Mouse (Mus musculus) adrenal gland, adult 8-10 months (tissue): ENCODE measurements at regions not wholly inside any gene's neighbourhood (a gene's known extent, or its start where the extent isn't known, plus 50 kb on each side); places are given as distances from the start of the nearest gene placed in this dataset.

ENCODE experiments used
- DNase-seq: peaks from one replicate; pipeline ENCODE4 v3.0.0; 2022

DNA sequence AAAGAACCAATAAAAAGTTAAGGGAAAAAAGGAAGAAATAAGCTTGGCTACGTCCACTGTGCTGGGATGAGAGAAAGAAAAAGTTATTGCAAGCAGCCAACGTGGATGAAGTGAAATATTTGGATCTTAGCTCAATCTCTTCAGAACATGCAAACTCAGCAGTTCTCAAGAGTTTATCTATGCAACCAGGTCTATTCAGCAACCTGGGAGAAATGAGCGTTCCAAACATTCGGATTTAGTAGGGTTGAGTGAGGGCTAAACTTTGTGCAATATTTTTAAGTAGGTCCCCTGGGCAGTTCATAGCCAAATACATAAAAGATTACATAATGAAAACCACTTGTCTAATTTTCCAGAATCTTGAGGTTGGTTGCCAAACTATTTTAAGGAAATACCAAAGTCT, 129.0 kb upstream of the Tmem164 start:
- DNase-seq, result no peak

DNA sequence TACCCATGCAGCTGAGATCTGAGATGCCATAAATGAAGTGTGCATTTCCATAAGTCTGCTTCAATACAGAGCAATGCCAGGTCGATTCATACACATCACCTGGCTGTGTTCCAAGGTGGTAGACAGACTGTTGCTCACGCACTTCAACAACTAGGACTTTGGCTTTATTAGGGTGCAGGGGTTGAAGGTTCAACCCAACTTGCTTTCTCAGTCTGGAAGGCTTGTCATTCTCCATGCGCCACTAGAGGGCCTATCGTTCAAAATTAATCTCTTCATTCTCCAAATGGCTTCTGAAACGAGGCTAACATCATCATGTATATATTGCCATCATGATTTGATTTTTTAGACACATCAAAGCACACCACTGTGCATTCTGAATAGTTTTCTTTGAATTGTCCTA, 127.0 kb upstream of the Tmem164 start:
- no peak for DNase-seq

DNA sequence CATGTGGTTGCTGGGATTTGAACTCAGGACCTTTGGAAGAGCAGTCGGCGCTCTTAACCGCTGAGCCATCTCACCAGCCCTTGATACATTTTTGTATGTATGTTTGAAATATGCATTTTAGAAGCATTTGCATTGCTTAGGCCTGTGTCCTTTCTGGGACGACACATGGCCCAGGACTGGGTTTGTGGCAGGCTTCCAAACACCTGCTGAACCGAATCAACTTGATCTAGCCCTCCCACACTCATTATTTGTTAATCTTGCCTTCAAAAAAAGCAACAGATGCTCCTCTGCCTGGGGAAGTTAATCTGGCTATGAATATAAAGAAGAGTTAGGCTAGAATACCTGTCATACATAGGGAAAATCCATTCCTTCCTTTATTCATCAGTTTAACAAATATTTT, 123.7 kb upstream of the Tmem164 start:
- no peak for DNase-seq

DNA sequence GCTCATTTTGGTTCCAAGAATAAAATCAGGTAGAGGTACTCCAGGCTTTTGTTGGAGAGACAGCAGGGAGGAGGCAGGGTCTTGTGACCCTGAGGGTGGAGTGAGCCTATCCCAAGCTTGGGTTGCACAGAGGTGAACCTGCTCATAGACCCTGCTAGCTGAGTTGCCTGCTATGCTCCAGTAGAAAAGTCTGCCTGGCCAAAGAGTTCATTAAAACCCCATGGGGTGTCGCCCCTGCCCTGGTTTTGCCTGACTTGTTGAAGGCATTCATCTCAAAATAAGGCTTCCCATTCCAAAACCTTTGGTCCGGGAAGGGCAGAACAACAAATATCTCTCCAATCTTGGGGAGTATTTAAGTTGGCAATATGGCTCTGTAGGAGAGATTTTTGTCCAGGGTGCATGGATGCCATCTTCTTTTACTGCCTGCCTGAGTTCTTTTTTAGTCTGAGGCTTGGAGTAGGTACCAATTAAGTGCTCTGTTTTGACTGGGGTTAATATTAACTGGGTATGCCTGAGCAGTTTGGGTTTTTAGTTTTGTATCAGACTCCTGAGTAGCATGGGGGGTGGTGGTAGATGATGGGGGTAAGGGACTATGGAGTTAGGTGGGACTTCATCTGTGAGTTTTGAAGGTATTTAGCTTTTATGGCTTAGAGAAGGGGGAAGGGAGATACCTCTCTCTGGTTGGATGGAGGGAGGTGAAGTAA, 120.8 kb upstream of the Tmem164 start:
- no peak for DNase-seq

DNA sequence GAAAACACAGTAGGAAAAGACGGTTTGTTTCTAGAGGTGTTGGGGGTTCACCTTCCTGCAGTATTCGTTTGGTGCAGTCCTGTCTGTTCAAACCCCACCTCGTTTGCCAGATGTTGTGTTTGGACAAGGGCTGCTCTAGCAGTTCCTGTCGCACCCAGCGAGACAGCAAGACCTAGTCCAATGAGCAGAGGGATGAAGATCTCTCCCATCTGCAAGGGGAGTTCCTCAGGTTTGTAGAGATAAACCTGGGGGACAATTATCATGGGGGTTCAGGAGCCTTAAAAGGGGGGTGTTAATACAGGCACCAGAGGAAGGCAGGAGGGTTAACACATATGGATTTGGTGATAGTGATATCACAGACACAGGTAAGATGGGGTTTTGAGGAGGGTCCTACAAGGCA, 119.4 kb upstream of the Tmem164 start:
- no peak for DNase-seq

DNA sequence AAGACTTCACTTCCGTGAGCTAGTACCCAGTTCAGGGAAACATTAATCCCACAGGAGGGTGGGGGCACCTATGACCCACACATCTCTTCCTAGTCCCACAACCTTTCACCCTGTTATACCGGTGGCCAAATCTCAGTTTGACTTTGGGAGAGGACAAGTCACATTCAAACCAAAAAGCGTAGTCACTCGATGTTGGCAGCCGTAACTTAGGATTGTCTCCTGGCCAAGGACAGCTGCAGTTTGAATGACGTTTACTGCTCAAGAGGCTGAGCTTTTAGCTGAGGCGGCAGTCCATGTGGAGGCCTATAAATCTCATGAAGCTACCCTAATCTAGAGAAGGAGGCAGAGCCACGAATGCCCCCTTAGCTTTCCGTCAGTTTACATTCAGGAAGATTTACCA, 117.0 kb upstream of the Tmem164 start:
- peak; percentile 10 for DNase-seq

DNA sequence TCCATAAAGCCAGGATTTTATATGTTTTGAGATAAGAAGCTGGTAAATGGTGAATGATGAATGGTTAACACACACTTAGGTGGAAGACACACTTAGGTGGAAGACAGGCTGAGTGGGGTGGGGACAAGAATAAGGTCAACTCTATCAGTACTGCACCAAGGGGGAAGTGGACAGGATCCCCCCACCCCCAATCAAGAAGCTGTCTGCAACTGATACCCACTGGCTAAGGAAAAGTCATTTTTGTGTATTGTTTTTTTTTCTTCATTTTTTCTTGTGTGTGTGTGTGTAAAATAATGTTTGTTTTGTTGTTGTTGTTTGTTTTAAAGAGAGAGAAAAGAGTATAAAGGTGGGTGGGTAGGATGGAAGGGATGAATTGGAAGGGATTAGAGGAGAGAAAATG, 109.4 kb upstream of the Tmem164 start:
- no peak for DNase-seq

DNA sequence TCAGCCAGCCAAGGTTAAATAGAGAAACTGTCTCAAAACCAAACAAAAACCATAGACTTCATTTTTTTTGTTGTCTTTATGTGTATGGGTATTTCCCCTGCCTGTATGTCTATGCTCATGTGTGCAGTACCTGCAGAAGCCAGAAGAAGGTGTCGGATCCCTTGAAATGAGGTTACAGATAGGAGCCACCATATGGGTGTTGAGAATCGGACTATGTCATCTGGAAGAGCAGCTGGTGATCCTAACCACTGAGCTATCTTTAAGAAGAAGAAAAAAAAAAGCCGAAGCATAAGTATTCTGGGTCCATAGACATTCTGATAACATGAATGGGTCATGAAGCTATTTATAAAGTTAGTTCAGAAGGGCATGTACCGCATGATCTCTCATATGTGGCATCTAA, 107.2 kb upstream of the Tmem164 start:
- DNase-seq, result no peak

DNA sequence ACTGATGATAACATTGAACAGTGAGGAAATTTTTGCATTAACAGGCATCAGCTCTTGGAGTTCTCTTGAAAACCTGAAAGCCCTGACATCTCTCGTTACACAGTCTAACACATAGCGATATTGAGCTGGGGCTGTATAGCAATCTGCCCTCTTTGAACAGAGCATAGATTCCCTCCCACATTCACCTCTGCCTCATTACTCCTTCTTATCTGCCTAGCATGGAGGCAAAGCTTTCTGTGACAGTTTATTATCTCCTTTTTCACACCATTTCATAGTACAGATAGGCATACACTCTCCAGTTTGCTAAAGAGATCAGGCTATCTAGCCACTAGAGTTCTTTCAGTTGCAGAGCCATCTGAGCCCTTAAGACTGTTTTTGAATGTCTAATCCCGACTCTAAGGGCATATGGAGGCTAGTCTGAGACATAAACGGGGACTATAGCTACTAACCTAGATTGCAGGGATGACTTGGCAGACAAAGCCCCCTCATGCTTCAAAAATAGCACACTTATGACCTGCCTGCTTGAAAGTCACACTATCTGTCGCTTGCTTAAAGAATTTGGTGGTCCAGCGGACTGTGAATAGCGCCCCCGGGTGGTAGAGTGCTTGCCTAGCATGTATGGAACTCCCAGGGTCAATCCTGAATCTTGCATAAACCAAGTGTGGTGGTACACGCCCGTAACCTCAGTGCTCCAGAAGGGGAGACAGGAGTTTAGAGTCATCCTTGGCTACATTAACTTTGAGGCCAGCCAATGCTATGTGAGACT, 106.1 kb upstream of the Tmem164 start:
- DNase-seq, result no peak

DNA sequence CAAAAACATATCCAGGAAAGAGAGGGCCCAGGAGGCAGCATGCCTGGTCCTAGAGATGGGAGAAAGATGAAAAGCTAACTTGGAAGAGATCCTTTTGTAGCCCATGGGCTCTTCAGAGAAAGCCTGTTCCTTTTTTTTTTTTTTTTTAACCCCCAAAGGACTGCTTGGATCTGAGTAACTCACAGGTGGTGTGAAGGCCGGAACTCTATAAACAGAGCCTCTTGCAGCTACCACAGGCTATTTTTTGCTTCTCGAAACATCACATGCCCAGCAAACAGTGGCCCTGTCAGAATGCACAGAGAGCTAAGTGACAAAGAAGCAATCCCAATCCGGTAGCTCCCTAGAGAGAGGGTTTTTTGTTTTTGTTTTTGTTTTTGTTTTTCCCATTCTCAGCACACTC, 105.1 kb upstream of the Tmem164 start:
- no peak for DNase-seq

DNA sequence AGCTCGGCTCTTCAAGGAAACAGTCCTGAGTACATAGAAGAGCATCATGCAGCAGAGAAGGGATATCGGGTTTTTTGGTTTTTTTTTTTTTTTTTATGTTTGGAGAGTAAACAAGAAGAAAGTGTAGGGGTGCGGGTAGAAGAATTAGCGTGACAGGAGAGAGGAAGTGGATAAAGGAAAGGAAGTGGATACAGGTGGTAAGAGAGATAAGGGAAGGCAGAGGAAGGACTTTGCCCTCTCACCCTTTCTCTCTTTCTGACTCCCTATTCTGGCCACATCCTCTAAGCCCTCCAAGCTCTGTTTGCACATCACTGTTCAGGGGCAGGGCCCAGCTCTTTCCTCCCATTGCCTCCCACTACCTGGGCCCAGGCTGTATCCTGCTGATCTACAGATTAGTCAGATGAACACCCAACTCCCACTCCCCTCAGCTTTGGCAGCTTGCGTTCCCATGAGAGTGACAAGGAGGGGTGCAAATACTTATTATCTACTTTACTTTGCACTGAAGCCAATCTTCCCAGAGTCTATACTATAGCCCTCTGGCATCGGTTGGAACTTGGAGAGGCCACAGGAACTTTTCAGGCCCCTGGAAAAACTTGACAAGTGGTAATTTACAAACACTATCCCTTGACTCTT, 103.6 kb upstream of the Tmem164 start:
- no peak for DNase-seq

DNA sequence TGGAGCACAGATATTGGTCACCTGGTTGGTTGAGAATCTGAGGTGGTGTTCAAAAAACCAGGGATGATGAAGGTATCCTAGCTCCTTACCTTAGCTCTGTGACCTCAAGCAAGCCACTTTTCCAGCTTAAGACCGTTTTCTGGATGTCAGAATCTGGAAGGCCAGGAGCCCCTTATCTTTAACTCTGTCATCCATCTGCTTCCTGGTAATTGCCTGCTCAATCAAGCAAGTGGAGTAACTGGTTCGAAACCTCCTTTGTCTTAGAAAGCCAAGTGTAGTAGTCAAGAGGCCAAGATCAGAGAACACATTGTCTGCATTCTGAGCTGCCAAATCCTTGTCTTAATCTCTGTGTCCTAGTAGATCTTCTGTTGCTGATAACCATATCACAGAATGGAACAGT, 95.9 kb upstream of the Tmem164 start:
- DNase-seq, result no peak

DNA sequence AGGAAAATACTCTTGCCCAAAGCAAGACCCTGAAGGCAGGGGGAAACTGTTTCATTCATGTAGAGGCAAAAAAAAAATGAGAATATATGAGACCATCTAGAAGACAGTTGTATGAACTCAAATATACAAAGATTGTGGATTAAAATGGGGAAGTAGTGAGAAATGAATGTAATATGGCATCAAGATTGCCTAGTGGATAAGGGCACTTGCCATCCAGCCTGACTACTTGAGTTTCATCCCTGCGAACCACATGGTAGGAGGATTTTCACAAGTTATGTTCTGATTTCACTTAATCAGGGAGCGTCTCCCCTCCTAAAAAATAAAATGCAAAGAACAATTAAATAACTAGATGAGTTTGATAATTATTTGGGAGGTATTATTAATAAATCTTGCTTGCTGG, 81.8 kb upstream of the Tmem164 start:
- no peak for DNase-seq

DNA sequence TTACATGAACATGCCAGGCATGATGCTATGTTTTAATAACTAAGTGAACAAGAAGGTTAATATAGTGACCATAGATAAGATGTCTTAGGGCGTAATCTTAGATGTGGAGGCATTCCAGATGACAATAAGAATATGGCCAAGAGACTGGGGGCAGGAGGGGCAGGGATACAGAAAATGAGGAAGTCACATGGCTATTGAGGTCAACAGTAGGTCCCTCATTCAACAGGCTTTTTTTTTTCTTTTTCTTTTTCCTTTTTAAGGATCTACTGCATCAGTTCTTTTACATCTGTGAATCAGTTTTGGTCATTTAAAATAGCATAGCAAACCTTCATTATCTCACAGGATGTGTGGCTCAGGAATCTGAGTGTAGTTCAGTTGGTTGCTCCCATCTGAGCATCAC, 80.4 kb upstream of the Tmem164 start:
- no peak for DNase-seq

DNA sequence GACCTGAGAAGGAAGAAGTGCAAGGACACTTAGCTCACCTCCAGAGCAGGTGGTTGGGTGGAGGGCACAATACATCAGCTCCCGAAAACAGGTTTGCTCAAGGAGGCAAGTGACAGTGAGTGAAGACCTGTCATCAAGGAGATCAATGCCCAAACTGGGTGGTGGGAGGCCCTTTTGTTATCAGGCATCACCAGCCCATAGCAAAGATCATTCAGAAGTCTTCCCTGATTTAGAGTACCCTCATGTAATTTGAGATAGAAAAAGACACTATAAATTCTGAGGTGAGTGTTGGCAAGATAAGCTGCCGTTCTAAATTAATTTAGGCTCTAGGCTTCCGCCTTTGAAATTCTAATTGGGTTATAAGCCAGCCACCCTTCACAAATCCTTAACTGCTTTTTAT, 76.1 kb upstream of the Tmem164 start:
- no peak for DNase-seq

DNA sequence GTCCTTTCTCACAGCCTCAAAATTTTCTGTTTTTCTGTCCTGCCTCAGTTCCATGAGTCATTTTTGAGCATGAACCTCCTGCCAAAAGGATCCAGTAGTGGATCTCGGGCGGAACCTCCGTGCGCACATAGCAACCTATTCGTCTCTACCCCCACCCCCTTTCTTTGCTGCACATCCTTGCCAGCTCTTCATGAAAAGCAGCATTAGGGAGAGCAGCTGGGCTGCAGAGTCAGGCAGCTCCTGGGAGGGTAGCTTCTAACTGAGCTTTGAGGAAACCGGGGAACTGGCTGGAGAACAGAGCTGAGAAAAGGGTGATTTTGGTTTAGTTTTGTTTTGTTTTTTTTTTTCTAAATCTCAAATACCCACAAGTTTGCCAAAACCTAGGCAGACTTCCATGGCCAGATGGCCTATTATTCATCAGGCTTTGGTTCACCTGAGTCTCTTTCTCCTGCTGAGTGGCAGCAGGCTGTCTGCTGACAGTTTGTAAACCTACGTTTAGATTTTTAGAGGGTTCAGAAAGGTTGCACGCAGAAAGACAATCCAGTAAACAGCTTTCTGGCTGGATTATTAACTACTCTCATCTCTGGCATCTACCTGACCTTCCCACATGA, 74.5 kb upstream of the Tmem164 start:
- no peak for DNase-seq

DNA sequence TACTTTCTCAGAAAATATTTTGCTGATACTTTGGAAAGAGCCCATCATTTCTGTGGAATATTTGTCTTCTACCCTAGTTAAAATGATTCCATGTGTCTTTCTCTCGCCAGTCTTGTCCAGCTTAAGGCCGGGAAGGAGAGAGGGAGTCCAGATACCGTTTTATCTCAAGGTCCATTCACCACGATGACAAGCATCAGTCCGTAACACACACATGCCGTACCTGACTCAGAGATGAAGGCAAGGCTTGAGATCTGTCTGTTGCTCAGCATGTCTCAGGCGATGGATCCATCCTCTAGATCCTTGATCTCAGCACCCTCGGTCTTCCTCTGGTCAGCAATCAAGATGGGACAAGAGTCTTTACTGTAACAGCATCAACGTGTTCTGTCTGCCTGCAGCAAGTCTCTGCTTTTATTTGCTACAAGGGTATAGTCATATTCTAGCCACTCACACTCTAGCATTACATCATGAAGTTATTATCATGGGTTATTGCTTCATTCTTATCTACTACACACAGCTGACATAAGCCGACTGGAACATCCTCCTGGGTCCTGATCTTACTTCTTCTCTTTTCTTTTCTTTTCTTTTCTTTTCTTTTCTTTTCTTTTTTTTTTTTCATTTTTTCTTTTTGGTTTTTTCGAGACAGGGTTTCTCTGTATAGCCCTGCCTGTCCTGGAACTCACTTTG, 64.9 kb upstream of the Tmem164 start:
- no peak for DNase-seq

DNA sequence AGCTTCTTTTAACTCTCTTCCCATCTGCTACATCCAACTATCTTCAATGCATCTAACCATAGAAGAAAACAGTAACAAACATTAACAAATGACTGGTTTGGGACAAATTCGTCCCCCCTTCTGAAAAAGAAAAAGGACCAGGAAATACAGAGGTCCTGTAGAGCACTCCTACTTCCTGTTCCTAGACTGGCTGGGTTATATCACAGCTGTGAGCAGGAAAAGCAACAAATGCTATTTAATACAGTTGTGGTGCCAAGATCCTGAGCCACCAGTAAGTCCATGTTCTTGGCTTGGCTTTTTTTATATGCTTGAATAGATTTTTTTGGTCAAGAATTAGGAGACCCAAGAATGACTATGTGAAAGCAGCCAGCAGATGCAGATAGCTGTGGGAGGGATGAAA, 62.8 kb upstream of the Tmem164 start:
- no peak for DNase-seq

DNA sequence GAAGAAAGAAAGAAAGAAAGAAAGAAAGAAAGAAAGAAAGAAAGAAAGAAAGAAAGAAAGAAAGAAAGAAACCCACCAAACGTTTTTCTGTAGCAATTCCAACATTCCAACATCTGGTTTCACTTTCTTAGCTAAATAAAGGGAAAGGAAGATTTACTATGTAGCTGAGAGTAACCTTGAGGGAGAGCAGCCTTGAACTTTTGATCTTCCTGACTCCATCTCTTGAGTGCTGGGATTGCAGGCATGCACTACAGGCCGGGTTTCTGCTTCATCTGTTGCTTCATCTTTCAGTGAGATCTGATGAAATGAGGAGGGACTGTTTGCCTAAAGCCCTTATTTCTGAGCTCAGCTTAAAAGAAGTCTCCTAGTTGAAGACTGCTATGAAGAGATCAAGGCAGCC, 57.8 kb upstream of the Tmem164 start:
- DNase-seq, result peak; percentile 18

DNA sequence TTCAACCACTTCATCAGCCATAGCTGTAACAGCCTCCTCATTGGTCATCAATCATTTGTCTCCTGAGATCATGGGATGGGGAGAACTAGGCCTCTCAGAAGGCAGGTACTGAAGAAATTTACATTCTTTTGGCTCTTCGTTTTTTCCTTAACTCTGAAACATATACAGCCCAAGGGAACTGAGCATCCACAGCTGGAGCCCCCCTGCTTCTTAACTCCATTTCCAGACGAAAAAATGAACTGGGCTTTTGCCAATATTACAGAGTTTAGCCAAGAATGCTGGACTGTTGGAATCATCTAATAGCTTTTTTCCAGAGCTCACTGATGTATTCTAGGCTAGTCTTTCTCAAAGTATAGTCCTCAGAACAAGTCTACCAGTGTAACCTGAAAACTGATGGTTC, 57.3 kb upstream of the Tmem164 start:
- DNase-seq, result no peak
